Mouse (Mus musculus) erythroblast, embryonic 14.5 days (primary cell): ENCODE measurements around the gene Cnot6. TPM values are rescaled to one million over a fixed set of nuclear protein-coding genes. Genes with fewer than 3 reads are reported as not detected.
A peak's percentile ranks its signal among the peaks of the same experiment; 100 is the strongest.

Experiments used
- H3K27me3 ChIP-seq: 2 replicates; pipeline ENCODE4 v1.6.1; 2012; ENCODE audit warnings: inconsistent platforms; ENCODE audit not compliant: control insufficient read depth
- H3K36me3 ChIP-seq: 2 replicates; pipeline ENCODE4 v1.6.1; 2012; ENCODE audit warnings: mild to moderate bottlenecking, inconsistent platforms; ENCODE audit not compliant: control insufficient read depth
- H3K4me1 ChIP-seq: 2 replicates; pipeline ENCODE4 v1.6.1; 2012; ENCODE audit warnings: inconsistent platforms; ENCODE audit not compliant: control insufficient read depth
- H3K4me3 ChIP-seq: replicated peaks from 2 replicates; pipeline ENCODE3; 2012; ENCODE audit warnings: moderate library complexity, mild to moderate bottlenecking, inconsistent platforms
- H3K9me3 ChIP-seq: 2 replicates; pipeline ENCODE4 v1.6.1; 2012; ENCODE audit warnings: low read length, inconsistent platforms, mixed read lengths; ENCODE audit not compliant: control insufficient read depth
- GATA1 ChIP-seq: IDR thresholded peaks from 2 replicates; pipeline ENCODE4 v1.6.1; 2012; ENCODE audit warnings: low read length, inconsistent platforms, mixed read lengths
- TAL1 ChIP-seq: IDR thresholded peaks from 3 replicates; pipeline ENCODE4 v1.6.1; 2012; ENCODE audit warnings: low read length, inconsistent platforms, mixed read lengths
- polyA plus RNA-seq: library from polyadenylated mRNA; stranded (reverse); fragments of >175 nt; gene quantifications from 2 replicates; pipeline ENCODE4 v1.2.3, GENCODE M21; 2012

Gene Cnot6
- polyA plus RNA-seq, 1 experiment: 0.94 TPM

DNA sequence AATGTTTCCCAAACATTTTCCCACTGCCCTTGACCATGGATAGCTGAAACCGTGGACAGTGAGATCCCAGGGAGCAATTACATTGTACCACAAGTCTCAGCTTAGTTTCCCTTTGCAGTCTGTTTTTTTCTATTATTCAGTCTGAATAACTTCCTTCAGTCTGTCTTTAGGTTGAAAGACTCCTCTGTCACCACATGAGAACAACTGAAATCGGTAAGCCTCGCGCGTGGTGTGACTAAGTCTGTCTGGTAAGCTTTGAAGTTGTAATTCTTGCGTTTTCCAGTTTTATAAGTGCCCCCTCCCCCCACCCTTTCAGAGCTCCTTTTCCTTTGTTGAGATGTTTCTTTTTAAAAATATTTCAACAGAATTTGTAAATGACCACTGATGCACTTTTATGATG is 10.2 kb upstream of the Cnot6 start:
- no peaks in the 10 kb centered on the region for H3K36me3 ChIP-seq
- TF ChIP-seq TAL1 (no peak), GATA1 (no peak)
- H3K4me1 ChIP-seq: peaks cover 36% of the 10 kb centered on the region
- H3K9me3 ChIP-seq: no peaks in the 10 kb centered on the region
- H3K27me3 ChIP-seq: no peaks in the 10 kb centered on the region
- H3K4me3 ChIP-seq: no peak overlapping the region

GRCm38 (mm10) chr11:49721358-49721757 is 8.8 kb upstream of the Cnot6 start:
- Histone ChIP-seq H3K9me3 (no peaks in the 10 kb centered on the region), H3K4me3 (no peak overlapping the region), H3K4me1 (peaks cover 36% of the 10 kb centered on the region), H3K27me3 (no peaks in the 10 kb centered on the region), H3K36me3 (no peaks in the 10 kb centered on the region)
- TF ChIP-seq TAL1: no peak
- no peak for TF ChIP-seq GATA1

DNA sequence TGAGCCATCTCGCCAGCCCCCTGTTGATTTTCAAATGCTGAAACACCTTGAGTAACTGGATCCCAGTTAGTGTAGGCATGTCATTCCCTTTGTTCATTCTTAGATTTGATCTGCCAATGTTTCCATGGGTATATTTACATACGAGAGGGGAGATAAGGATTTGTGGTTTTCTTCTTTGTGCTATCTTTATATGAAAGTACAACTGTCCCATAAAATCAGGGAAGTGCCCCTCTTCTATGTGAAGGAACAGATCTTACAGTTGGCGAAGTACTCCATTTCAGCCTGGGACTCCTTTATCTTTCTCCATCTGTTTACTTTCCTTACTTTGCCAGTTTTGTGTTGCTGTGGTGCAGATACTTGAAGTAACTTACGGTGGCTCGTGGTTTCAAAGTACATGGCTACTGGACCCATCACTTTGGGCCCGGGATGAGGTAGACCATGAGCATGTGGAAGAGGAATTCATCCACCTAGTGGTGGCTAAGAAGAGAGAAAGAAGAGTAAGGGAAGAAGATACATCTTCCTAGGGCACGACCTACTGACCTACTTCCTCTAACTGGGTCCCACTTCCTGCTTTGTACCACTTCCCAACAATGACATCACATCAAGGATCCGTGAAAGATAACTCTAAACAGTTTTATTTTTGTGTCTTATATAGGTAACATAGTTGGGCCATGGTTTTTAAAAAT is 7.1 kb upstream of the Cnot6 start:
- no peaks in the 10 kb centered on the region for H3K9me3 ChIP-seq
- H3K27me3 ChIP-seq: no peaks in the 10 kb centered on the region
- H3K4me1 ChIP-seq: peaks cover 39% of the 10 kb centered on the region
- TF ChIP-seq TAL1 (no peak), GATA1 (no peak)
- H3K36me3 ChIP-seq: no peaks in the 10 kb centered on the region
- no peak overlapping the region for H3K4me3 ChIP-seq

DNA sequence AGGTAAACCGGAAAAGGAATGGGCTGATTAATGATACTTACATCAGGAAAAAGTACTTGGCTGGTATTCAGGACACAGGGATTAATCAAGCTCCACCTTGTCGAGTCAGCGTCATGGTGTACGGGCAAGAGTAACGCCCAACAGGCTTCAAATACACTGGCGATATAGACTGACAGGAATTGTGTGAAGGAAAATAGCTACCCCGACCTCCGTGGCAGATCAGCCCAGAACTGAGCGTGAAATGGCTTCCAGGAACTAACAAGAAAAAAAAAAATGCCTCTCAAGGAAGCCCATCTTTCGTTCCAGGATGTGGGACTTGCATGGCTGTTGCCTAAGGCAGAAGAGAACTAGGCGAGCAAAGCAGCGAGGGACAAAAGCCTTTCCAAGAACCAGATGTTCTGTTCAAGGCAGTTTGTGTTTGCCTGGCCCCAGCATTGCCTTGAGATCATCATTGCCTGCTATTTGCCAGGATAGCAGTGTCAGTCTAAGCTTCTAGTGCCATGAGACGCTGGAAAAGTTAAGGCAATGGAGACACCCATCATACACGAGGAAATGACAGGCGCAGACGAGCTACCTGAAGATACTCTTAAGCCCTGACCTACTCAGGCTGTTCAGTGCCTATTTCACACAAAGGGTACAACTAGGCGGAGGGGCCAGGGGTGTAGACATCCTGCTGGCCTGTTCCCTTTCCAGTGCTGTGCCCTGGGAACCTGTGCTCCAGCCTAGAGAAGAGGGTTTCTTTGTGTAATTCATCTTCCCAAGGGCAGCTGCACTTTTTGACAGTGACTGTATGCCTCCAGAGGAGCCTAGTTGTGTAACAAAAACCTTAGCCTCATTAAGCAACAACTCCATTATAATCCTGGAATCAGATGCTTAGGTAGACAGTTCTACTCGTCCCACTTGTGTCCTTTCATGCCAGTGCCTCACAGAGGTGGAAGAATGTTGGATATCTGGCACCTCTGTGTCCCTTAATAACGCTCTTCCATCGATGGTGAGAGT is 1.1 kb upstream of the Cnot6 start:
- no peaks in the 10 kb centered on the region for H3K9me3 ChIP-seq
- no peaks in the 10 kb centered on the region for H3K27me3 ChIP-seq
- H3K36me3 ChIP-seq: peaks cover 24% of the 10 kb centered on the region
- peak overlapping the region; percentile 88 for H3K4me3 ChIP-seq
- TF ChIP-seq TAL1: no peak
- TF ChIP-seq GATA1: no peak
- H3K4me1 ChIP-seq: peaks cover 40% of the 10 kb centered on the region

DNA sequence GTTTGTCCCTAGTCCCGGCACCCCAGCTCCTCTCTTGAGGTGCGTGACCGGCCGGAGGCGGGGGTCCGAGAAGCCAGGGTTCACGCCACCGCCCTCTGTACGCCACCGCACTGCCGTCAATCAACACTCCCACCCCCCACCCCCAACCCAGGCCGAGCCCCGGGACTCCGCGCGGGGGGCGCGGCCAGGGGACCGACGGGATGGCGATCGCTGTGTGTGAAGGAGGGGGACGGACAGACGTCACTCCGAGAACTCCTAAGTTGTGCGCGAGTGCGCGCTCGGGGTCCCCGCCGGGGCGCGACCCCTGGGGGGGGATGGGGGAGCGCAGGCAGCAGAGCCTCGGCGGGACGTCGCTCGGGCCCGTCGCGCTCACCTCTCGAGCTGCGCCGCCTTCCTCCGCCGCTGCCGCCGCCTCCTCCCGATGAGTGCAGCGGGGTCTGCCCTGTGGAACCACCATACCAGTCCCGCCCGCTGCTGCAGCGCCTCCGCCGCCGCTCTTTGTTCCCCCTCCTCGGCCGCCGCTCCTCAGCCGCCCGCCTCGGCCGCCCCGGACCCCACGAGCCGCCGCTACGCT is 455 bp downstream of the Cnot6 start:
- H3K36me3 ChIP-seq: peaks cover 40% of the 10 kb centered on the region

GRCm38 (mm10) chr11:49710664-49711063 is 1.9 kb downstream of the Cnot6 start:
- Histone ChIP-seq H3K9me3 (no peaks in the 10 kb centered on the region), H3K27me3 (no peaks in the 10 kb centered on the region), H3K4me3 (peak overlapping the region; percentile 88), H3K36me3 (peaks cover 54% of the 10 kb centered on the region), H3K4me1 (peaks cover 55% of the 10 kb centered on the region)
- no peak for TF ChIP-seq GATA1
- no peak for TF ChIP-seq TAL1

More for the DNA sequence above, 455 bp downstream of the Cnot6 start:
- Histone ChIP-seq H3K27me3 (no peaks in the 10 kb centered on the region), H3K9me3 (no peaks in the 10 kb centered on the region), H3K4me1 (peaks cover 55% of the 10 kb centered on the region), H3K4me3 (peak overlapping the region; percentile 88)
- TF ChIP-seq GATA1: no peak
- TF ChIP-seq TAL1: no peak

DNA sequence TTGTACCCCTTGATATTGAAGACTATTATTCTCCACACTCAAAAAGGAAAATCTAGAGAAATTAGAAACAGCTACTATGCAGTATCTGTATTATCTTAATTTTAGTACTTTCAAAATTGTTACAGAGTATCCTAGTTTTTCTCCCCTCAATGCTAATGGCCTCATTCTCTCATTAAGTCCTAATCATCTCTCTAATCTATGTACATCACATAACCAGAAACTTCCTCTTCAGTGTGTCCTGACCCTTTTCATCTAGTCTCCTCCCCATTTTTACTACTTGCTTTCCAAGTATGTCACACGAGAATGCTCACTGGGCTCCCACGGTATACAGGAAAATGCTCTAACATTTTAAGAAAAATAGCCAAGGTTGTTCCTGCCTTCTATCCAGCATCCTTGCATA is 4.7 kb downstream of the Cnot6 start:
- Histone ChIP-seq H3K4me1 (peaks cover 43% of the 10 kb centered on the region), H3K9me3 (no peaks in the 10 kb centered on the region), H3K36me3 (peaks cover 81% of the 10 kb centered on the region), H3K27me3 (no peaks in the 10 kb centered on the region), H3K4me3 (no peak overlapping the region)
- TF ChIP-seq TAL1 (no peak), GATA1 (no peak)

DNA sequence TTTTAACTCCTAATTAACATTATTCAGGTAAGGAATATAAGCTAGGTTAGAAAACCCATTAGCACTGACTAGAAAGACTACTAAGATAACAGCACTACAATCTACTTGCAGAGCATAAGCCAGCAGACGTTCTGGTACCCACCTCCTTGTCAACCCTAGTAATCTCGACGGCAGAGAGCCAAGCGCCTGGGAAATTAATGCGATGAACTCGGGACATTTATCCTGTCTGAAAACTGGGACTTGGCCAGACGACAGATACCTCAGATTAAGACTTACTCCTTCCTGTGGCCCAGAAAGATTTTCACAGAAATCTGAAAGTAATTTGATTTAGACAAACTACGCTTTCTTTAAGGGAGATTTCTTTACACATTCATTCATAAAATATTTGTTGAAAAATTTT is 7.7 kb downstream of the Cnot6 start:
- H3K4me1 ChIP-seq: peaks cover 31% of the 10 kb centered on the region
- H3K36me3 ChIP-seq: peaks cover 98% of the 10 kb centered on the region
- TF ChIP-seq TAL1 (no peak), GATA1 (no peak)
- H3K4me3 ChIP-seq: no peak overlapping the region
- no peaks in the 10 kb centered on the region for H3K27me3 ChIP-seq
- H3K9me3 ChIP-seq: no peaks in the 10 kb centered on the region

GRCm38 (mm10) chr11:49702014-49702413 is 10.5 kb downstream of the Cnot6 start:
- TF ChIP-seq GATA1: no peak
- no peak for TF ChIP-seq TAL1
- Histone ChIP-seq H3K4me1 (peaks cover 13% of the 10 kb centered on the region), H3K27me3 (no peaks in the 10 kb centered on the region), H3K36me3 (peaks cover 96% of the 10 kb centered on the region), H3K4me3 (no peak overlapping the region), H3K9me3 (no peaks in the 10 kb centered on the region)
